Mouse (Mus musculus): Measurements from ENCODE around the gene Wnt5a.

Wnt5a gene

GRCm38 (mm10) chr14:28504101-28505050 is at the start of gene Wnt5a:
Gene Wnt5a (plus strand): TSS chr14:28504750.
- WGBS = 2% methylated on average over 53 of the region's 53 CpGs

DNA sequence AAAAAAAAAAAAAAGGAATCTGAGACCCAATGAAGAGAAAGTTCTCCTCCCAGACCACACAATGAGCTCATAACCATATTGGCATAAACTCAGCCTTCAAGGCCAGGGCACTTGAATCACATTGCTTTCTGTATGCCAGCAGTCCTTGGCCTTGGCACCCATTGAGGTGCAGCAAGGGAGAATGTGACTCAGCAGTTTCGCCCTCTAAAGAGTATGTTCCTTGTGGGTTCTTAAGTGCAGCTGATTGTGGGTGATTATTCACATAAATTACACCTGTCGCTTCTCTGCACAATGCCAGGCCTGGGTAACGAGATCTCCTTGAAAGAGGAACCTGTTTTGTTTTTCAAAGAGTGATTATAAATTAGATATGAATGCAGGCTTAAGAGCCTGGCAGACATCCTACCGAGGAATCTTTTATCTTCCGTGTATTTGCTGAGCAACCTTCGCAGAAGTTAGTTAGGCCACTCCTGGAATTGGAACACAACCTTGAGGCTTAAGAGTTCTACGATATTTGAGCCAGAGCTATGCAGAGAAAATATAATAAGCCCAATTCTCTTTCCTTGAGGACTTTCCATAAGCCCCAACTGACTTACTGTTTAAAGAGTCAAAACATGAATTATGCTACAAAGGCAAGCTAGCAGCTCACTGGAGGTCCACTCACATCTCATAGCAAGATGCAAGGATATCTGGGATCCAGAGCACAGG is 48.0 kb upstream of the Wnt5a start:
- 68% methylated on average over 7 of the region's 7 CpGs for WGBS

- 79% methylated on average over 3 of the region's 3 CpGs for WGBS
Observed at GRCm38 (mm10) chr14:28457428-28457827, 47.1 kb upstream of the Wnt5a start.

- 42% methylated on average over 5 of the region's 5 CpGs for WGBS
Observed at GRCm38 (mm10) chr14:28467956-28468355, 36.6 kb upstream of the Wnt5a start.

DNA sequence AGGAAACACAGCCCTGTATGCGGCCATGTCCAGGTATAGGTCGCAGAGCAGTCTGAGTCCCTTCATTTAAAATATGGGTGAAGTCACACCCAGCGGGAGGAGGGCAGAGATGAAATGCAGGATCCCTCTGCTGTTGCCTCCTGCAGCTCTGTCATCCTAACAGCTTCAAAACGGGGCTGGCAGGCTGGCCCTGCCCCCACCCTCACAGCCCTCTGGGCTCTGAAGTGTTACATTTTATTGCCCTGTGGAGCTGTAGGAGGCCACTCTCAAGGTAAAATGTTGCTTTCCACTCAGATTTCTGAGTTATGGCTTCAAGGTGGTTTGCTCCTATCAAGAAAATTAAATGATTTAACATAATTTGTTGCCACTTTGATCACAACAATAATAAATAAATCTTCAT is 34.9 kb upstream of the Wnt5a start:
- 76% methylated on average over 4 of the region's 4 CpGs for WGBS

GRCm38 (mm10) chr14:28470212-28470611 is 34.3 kb upstream of the Wnt5a start:
- 77% methylated on average over 6 of the region's 6 CpGs for WGBS

DNA sequence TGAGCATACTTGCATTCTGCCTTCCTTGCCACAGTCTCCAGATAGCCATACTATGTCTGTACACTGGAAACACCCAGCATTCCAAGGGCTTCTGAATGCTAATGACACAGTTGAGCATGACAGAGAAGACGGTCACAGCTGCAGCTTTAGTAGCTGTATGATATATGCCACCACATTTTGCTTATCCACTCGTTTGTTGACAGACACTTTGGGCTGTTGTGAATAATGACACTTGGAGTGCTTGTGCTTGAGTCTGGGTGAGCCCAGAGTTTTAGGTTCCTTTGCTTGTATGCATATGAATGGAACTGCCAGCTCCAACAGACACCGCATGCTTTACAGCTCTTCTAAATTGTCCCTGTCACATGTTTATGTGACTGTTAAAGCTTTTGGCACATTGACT is 29.5 kb upstream of the Wnt5a start:
- 46% methylated on average over 3 of the region's 3 CpGs for WGBS

GRCm38 (mm10) chr14:28475421-28475820 is 29.1 kb upstream of the Wnt5a start:
- WGBS = 32% methylated on average over 7 of the region's 7 CpGs

GRCm38 (mm10) chr14:28476746-28477145 is 27.8 kb upstream of the Wnt5a start:
- 72% methylated on average over 3 of the region's 3 CpGs for WGBS

DNA sequence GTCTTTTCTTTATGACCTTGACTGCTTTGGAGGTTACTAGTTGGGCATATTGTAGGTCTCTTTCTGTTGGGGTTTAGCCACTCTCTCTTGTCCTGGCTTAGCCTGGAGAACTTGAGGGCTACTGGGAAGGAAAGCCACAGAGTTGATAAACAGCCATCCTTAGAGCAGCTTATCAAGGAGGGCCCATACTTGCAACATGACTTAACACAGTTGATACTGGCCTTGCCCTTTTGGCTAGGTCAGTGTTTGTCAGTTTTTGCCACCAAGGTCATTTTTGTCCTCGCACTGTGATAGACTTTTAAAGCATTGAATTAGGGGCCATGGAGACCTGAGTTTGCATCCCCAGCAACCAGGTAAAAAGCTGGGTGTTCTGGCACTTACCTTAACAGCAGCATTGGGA is 23.7 kb upstream of the Wnt5a start:
- 95% methylated on average over 1 of the region's 1 CpGs for WGBS

DNA sequence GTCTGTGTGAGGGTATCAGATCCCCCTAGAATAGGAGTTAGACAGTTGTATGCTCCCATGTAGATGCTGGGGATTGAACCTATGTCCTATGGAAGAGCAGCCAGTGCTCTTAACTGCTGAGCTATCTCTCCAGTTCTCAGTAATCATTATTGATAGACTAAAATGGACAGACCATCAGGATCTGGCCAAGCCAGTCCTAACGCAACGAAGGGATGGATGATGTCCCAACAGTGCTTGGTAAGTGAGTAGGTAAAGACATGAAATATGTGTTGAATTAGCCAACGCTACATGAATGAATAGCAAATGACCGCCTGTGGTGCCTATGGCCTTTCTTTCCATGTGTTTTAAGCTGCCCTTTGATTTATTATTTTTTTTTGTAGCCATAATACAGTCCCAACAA is 10.7 kb upstream of the Wnt5a start:
- WGBS = 93% methylated on average over 4 of the region's 4 CpGs

- WGBS = 95% methylated on average over 5 of the region's 5 CpGs
Observed at GRCm38 (mm10) chr14:28494273-28494672, 10.3 kb upstream of the Wnt5a start.

DNA sequence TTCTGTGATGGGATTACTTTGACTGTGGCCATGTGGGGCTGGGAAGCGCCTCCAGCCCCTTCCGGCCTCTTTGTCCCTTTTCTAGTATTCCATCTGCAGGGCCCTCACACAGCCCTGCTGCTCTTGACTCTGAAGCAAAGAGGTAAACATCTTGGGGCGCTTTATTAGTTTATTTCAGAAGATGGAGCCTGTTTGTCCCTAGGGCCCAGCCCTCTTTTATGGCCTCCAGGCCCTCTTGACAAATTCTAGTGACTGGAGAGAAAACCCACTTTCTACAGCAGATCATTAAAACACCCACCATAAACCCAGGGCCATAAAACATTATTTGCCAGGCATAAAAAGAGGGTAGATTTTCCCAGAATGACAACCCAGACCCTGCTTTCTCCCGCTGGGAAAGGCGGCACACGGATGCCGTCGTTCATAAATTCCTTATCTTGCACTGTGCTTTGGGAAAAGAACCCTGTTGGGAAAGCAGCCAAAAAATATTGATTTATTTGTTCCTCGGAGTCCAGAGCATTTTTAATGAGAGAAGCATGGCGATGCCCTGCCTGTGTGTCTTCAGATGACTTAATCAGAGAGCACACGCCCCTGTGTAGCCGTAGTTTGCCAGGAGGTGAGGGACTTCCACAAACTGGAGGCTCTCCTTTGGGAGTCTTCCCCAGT is 3.2 kb upstream of the Wnt5a start:
- WGBS = 87% methylated on average over 12 of the region's 12 CpGs

GRCm38 (mm10) chr14:28503276-28503675 is 1.3 kb upstream of the Wnt5a start:
- WGBS = 96% methylated on average over 2 of the region's 2 CpGs

- WGBS = under 1% methylated on average over 22 of the region's 22 CpGs
Observed at GRCm38 (mm10) chr14:28505051-28505585, 568 bp downstream of the Wnt5a start.

DNA sequence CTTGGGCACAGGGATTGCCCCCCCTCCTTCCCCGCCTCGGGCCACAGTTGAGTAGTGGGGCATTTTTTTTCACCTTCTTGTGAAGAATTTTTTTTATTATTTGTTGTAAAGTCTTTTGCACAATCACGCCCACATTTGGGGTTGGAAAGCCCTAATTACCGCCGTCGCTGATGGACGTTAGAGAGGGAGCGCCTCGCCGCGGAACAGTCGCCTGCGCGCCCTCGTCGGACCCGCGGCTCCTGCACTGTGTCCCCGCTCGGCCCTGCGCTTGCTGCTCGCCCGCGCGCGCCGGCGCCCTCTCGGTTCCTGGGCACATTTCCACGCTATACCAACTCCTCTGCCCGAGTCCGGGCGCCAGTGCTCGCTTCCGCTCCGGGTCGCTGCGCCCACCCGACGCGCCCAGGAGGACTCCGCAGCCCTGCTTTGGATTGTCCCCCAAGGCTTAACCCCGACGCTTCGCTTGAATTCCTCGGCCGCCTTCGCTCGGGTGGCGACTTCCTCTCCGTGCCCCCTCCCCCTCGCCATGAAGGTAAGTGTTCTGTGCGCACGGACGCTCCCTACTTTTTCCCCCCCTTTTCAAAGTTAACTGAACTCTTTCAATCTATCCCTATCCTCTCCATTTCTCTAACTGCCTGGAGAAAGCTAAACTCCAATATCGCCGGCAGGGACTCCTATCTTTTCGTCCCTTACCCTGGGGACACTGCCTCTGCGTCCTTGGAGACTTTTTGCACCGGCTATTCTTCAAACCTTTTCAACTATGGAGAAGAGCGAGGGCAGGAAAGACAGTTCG is 1.2 kb downstream of the Wnt5a start:
- under 1% methylated on average over 62 of the region's 62 CpGs for WGBS

DNA sequence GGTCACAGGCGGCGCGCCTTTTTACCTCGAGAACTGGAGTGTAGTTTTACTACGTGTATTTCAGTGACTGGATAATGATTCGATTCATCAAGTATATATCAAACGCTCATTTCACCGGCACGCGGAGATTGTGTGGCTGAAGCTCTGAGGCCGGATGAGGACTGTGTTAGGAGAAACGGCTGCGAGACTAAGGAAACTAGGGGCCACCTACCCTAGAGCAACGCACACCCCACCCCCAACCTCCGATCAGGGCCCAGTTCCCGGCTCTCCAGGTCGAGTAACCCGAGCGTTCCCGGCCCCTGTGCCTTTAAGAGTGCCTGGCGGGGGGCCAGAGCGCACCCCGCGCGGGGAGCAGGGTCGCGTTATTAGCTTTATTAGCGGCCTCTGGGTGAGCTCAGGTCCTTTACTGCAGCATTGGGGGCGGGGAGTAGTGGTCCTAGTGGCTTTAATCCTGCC is 1.9 kb downstream of the Wnt5a start:
- 2% methylated on average over 29 of the region's 29 CpGs for WGBS

DNA sequence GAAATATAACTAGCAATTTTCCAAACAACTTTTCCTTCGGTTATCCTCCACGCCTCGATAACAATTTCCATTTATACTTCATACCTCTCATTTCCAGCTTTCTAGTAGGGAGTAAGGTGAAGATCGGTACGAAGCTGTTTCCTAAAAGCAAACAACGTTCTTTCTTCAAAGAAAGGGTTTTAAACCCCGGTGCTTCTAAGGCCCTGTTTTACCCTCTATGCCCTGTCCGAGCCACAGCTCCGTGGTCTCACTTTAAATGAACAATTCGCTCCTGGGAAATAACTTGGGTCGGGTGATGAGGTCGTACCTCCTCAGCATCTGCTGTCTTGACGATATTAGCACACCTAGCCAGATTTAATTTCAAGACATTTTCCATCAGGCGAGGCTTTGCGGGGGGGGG is 2.5 kb downstream of the Wnt5a start:
- WGBS = 3% methylated on average over 15 of the region's 15 CpGs

GRCm38 (mm10) chr14:28507471-28507870 is 2.9 kb downstream of the Wnt5a start:
- 15% methylated on average over 18 of the region's 18 CpGs for WGBS

DNA sequence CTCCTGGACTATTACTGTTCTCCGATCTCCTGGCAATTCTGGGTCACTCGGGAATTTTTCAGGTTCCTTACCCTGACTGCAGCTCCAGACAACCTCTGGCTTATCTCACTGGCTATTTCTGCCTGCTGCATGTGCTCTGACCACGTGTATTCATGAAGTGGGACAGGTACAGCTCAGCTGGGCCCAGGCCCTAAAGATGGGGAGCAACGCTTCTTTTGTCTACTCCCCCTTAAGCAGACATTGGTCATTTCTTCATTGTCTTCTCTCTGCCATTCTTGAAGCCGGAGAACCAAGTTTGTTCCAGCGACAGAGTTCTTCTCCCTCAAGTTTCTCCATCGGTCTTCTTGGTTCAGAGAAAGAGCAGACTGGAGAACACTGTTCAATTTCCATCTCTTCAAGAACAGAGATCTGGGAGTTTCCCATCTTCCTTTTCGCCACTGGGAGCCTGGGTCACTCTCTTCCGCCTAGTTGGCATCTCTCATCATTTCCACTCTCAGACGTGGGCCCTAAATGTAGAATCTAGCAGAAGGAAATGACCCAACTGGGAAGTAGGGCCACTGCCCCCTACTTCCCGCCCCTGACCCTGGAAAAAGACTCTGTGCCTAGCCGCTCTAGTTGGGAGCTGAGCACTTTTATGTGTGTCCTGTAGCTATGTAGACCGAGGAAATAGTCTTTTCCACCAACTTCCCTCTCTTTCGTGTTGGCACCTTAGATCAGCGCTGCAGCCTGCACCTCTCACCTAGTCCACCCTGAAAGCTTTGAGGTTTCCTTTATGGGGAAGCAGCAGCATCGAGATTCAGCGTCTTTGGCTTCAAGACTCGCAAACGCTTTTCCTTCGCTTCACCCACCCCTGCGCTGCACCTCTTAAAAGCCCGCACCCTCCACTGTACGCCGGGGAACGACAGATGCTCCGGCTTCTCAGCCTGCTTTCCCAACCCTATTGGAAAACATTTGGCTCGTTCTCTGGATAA is 4.0 kb downstream of the Wnt5a start:
- WGBS = 50% methylated on average over 27 of the region's 27 CpGs

Data from cerebral cortex, adult 2 months (tissue).